8 mouse cellular contexts compared by ENCODE assay signal in the genomic region with DNA sequence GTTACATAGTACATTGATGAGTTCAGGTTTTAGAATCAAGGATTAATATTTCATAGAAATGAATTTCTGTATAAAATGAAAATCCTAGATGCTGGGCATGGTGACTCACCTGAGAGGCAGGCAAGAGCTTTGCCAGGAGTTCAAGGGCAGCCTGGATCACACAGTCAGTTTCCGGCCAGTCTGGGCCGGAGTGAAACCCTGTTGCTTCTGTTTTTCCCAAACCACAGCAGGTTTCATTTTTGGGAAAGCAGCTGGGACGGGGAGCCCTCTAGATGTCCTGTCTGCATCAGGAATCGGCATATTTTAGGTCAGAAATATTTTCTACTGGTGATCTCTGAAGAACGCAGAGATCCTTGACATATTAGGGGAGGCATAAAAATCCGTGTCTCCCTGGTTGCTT. TPM values are rescaled to one million over a fixed set of nuclear protein-coding genes. Genes with fewer than 3 reads are reported as not detected.
DNase-seq lines count a peak whose midpoint lies in the region; ATAC-seq and TF ChIP-seq lines count a peak whose summit lies in the region.

No protein-coding gene starts in this region.

- H3K36me3 ChIP-seq in kidney, adult 2 months (ENCODE audit: control insufficient read depth, insufficient read depth, low read length): no peaks in the 10 kb centered on the region
- no peaks in the 10 kb centered on the region for H3K36me3 ChIP-seq in forebrain, embryonic 16.5 days (ENCODE audit: control insufficient read depth, insufficient read depth)
- no peaks in the 10 kb centered on the region for H3K36me3 ChIP-seq in limb, embryonic 14.5 days (ENCODE audit: control insufficient read depth, insufficient read depth, low read length)

- H3K4me3 ChIP-seq in kidney, adult 2 months (ENCODE audit: insufficient read depth, low read depth, low read length): no peak overlapping the region
- no peak overlapping the region for H3K4me3 ChIP-seq in forebrain, embryonic 16.5 days (replicated peaks; ENCODE audit: low read length)
- no peak overlapping the region for H3K4me3 ChIP-seq in limb, embryonic 14.5 days (replicated peaks; ENCODE audit: low read length)

- no peaks in the 10 kb centered on the region for H3K9me3 ChIP-seq in forebrain, embryonic 16.5 days (ENCODE audit: control insufficient read depth, low read length)
- H3K9me3 ChIP-seq in limb, embryonic 14.5 days (ENCODE audit: control insufficient read depth, low read length): no peaks in the 10 kb centered on the region

- ATAC-seq in forebrain, embryonic 16.5 days: no peak
- ATAC-seq in limb, embryonic 14.5 days (ENCODE audit: low FRiP score, low read depth): no peak

- no peak for TF ChIP-seq POLR2A in kidney, adult 2 months (IDR thresholded peaks at IDR 0.05; ENCODE audit: low read depth, low read length)
- no peak for TF ChIP-seq POLR2A in limb, embryonic 14.5 days (IDR thresholded peaks at IDR 0.05; ENCODE audit: borderline replicate concordance, extremely low read depth, insufficient read depth, insufficient read length)

- DNase-seq in kidney, adult 2 months: no peak
- no peak for DNase-seq in kidney, adult 8-10 months
- peak; percentile 71 for DNase-seq in adipocyte (ENCODE audit: low spot score)
- no peak for DNase-seq in limb, embryonic 14.5 days (ENCODE audit: low spot score)
- no peak for DNase-seq in Muller cell, postnatal 12 days (ENCODE audit: inconsistent ontology term)
- DNase-seq in testis, postnatal 10 days (ENCODE audit: low spot score): no peak
- DNase-seq in kidney, adult 18-20 months: no peak

- H3K9ac ChIP-seq in forebrain, embryonic 16.5 days (replicated peaks; ENCODE audit: low read depth, low read length): no peak overlapping the region
- H3K9ac ChIP-seq in limb, embryonic 14.5 days (ENCODE audit: low read depth, low read length, severe bottlenecking): no peak overlapping the region

- 50% methylated on average over 6 of the region's 6 CpGs for WGBS in kidney, adult 2 months
- WGBS in forebrain, embryonic 16.5 days: 46% methylated on average over 6 of the region's 6 CpGs
- WGBS in limb, embryonic 14.5 days: 54% methylated on average over 6 of the region's 6 CpGs

- H3K27ac ChIP-seq in kidney, adult 2 months (ENCODE audit: insufficient read depth, low read depth, low read length): peak overlapping the region; percentile 7
- H3K27ac ChIP-seq in forebrain, embryonic 16.5 days (ENCODE audit: low read length): peak overlapping the region; percentile 82
- peak overlapping the region; percentile 68; the same call in 1 of the 2 replicates for H3K27ac ChIP-seq in limb, embryonic 14.5 days (replicated peaks; ENCODE audit: low read depth, low read length)

- H3K27me3 ChIP-seq in kidney, adult 2 months (replicated peaks; ENCODE audit: control insufficient read depth, insufficient read depth, low read length): no peaks in the 10 kb centered on the region
- H3K27me3 ChIP-seq in forebrain, embryonic 16.5 days (replicated peaks; ENCODE audit: control insufficient read depth, insufficient read depth, low read length): no peaks in the 10 kb centered on the region
- no peaks in the 10 kb centered on the region for H3K27me3 ChIP-seq in limb, embryonic 14.5 days (ENCODE audit: control insufficient read depth, insufficient read depth, low read length)

- peak overlapping the region; percentile 40 for H3K4me2 ChIP-seq in forebrain, embryonic 16.5 days (ENCODE audit: low read length)
- peak overlapping the region; percentile 22; the same call in 1 of the 2 replicates for H3K4me2 ChIP-seq in limb, embryonic 14.5 days (replicated peaks; ENCODE audit: low read depth, low read length, severe bottlenecking)

- no peak for TF ChIP-seq CTCF in kidney, adult 2 months (conservative IDR thresholded peaks at IDR 0.05; ENCODE audit: insufficient read depth, insufficient read length, low read depth, low read length)

- peaks cover 41% of the 10 kb centered on the region for H3K4me1 ChIP-seq in kidney, adult 2 months (ENCODE audit: control insufficient read depth, insufficient read depth, low read length)
- H3K4me1 ChIP-seq in forebrain, embryonic 16.5 days (replicated peaks; ENCODE audit: control insufficient read depth, insufficient read depth, low read length): peaks cover 37% of the 10 kb centered on the region
- peaks cover 88% of the 10 kb centered on the region for H3K4me1 ChIP-seq in limb, embryonic 14.5 days (ENCODE audit: control insufficient read depth, insufficient read depth, low read length)

RNA-seq across cellular contexts. Expression of a gene that starts 29.0 kb away (rescaled TPM):
- 16.3 and 20.0 TPM in 2 replicates for polyA plus RNA-seq in kidney, adult 2 months (2012; rRNA removed)
- polyA plus RNA-seq in forebrain, embryonic 16.5 days (2015; fragmentation: Nextera tagmentation; extraction: Ambion mirVana): 14.6 and 19.5 TPM in 2 replicates
- 38.7 and 49.0 TPM in 2 replicates for polyA plus RNA-seq in limb, embryonic 14.5 days (2012; rRNA removed)
- polyA plus RNA-seq in limb, embryonic 14.5 days (2014; fragmentation: Nextera tagmentation; extraction: Ambion mirVana): 48.5 and 54.2 TPM in 2 replicates

Comparison
In these comparisons a context has a peak if more than half of its experiments do, and no peak if none do; other contexts are left out.
1. H3K27ac ChIP-seq: peak in every context shown above with its lines; median percentile 82 in forebrain, embryonic 16.5 days; 68 in limb, embryonic 14.5 days; 7 in kidney, adult 2 months.